Mouse (Mus musculus): ENCODE measurements around the gene Dlst.

The Dlst gene

DNA sequence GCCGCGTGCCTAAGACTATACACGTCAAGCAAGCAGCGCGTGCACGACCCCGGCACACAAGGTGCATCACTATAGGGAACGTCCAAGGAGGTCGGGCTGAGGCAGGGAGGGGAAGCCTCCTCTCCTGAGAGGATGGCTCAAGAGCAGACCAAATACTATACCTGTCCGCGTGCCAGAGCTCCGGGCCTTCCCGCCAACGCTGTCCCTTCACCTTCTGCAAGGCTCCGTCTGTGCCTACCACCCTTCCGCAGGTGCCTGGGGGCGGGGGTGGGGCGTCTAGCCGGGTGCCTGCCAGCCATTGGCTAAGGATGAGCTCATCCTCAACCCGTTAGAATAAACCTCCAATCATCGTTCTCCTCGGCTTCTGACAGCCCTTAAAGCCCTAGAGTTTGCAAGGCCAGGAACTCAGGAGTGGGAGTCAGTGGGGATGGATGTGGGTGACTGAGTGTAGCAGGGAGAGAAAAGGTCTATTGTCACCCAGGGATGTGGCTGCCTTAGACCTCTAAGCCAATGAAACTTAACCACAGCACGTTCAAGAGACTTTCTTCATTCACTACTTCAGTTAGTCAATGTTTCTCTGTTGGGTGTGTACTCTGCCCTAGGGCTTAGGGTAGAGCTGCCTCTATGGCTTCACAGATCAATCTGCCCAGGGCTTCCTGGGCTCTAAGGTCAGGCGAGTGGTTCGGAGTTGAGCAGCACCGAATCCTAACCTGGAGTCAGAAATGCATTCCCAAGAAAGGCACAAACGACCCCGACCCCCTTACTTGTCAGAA is 40.6 kb downstream of the Dlst start, which contains the start of gene Rps6kl1:
Rps6kl1 (minus strand) TSS at position 263 of the 773 bp plus-strand sequence.
- DNase-seq, result peak; percentile 93

DNA sequence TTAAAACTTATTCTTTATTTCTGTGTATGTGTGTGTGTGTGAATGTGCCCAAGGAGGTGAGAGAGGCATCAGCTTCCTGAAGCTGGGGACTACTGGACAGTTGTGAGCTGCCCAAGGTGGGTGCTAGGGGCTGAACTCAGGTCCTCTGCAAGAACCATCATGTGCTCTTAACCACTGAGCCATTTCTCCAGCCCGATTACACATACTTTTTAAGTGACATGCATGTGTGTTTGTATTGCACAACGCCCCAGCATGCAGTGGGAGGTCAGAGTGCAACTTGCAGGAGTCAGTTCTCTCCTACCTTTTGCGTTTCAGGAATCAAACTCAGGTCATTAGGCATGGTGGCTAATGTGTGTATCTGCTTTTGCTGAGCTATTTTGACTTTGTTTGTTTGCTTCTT is 42.4 kb downstream of the Dlst start:
- no peak for DNase-seq

DNA sequence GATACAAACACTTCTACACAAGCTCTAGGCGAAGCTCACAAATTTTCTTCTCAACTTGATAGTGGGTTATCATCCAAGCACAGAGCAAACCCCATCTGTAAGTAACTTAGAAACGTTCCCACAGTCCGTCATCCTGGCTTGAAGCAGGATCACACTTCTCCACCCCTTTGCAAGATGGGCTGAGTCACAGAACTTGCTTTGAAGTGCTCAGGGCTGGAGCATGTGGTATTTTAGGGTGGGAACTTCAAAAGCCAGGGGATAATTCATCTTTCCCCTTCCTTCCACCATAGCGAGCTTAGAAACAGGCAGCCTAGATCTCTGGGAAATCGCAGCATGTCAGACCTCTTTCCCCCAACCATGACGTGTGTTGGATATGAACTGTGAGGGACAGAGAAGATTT is 45.7 kb downstream of the Dlst start:
- DNase-seq, result no peak

DNA sequence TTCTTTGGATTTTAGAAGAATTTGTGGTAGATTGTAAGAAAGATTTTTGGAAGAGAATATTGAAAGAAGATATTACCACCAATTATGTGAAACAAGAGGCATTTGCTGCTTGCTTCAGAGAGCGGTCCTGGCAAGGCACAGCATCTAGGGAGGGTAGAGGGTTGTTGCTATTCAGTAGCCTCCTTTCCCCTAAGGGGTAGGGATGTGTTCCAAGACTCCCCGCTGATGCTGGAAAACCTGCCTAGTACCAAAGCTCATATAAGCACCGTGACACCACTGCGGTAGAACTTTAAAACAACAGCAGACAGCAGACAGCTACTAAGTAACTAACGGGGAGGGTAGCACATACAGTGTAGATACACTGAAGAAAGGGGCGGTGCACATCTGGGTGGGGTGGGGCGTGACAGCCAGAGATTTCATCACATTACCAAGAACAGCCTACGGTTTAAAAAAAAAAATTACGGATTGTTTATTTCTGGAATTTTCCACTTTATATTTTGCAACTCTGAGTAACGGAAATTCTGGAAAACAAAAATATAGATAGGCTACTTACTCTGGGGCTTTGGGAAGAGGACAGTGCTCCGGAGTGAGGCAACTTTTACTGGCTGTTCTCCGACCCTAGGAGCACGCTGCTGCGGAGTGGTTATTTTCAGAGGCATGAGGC is 47.3 kb downstream of the Dlst start:
- DNase-seq, result no peak

DNA sequence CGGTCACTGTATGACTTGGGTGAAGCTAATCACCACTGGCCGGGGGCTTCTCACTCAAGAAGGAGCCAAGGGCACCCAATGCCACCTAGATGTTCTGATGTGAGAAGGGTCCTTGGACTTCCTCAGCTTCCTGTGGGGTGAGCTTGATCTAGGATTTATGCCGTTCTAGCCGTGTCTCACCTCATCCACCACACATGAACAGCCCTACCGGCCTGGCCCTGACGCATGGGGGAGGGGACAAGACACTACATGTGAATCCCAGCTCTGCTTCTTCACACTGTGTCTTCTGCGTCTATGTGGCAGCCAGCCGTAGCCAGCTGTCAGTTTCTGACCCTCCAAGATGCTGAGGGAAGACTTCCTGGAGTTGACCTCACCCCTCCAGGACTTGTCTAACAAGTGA is 48.2 kb downstream of the Dlst start:
- no peak for DNase-seq

DNA sequence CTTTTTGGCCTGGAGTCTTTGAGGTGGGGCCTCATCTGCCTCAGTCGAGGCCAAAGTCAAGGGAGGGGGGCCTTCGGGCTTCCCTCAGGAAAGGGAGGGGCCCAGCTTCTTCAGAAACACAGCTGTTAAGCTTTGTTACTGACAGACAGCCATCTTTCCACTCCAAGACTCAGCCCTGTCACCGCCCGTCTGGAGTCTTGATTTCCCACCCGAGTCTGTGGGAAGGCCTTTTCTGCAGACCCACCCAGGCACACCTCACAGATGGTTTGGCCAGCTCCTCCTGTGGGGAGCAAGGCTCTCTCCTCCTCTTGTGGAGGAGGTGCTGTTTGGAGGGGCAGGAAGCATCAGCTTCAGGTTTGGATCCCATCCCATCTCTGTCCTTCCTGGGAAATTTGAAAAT is 49.0 kb downstream of the Dlst start:
- DNase-seq, result no peak

DNA sequence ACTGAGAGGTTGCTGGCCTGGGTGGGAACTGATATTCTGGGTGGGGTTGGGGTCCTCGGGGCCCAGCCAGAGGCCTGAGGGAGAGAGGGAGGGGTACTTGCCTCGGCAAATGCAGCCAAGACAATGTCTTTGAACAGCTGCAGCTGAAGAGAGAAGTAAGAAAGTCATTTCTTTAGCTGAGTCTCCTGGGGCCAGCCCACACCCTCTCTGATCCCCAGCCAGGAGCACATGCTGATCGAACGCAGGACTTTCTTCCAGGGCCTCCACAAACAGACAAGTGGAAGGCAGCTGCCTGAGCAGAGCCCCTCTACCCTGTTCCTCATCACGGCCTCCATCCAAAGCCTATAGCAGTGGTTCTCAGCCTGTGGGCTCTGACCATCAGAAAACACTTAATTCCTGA is 54.4 kb downstream of the Dlst start:
- no peak for DNase-seq

DNA sequence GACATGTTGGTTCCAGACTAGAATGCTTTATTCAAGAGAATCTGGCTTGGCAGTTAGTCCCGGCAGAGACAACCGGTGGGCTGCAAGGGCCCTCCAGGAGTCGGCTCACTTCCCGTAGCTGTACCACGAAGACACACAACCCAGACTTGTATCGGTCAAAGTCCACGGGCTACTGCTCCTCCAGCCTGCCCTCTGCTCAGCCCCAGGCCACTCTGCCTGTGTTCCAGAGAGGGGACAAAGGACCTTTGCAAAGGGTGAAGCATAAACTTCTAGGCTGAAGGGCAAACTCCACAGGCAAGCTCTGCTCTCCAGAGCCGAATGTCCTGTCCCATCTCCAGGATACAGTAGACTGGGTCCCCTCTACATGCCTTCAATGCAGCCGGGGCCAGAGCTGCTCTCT is 56.0 kb downstream of the Dlst start:
- DNase-seq, result no peak

DNA sequence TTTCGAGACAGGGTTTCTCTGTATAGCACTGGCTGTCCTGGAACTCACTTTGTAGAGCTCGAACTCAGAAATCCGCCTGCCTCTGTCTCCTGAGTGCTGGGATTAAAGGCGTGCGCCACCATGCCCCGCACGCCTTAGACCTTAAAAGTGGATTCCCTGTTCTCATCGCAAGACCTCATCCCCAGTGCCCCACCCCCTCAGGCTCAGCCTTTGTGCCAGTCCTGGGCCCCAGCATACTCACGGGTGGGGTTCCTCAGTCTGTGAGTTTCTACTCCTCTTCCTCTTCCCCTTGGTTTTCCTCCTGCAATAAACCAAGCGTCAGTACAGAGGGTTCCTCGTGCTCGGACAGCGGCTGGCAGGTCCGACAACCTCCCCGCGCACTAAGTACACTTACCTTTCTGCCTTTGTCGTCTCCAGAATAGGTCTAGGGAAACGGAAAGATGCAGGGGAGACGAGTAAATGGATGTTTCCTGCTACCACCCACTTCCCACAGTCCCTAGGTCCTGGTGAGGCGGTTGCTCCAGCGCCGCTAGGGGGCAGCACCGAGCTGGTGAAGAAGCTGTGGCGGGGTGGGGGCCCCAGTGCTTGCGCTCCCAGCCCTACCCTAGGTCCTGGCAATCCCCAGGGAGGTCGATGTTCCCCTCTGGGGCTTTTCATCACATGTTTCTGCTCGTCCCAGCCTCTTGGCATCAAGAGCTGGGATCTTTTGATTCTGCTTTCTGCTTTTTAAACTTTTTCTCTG is 58.7 kb downstream of the Dlst start:
- peak; percentile 81 for DNase-seq

DNA sequence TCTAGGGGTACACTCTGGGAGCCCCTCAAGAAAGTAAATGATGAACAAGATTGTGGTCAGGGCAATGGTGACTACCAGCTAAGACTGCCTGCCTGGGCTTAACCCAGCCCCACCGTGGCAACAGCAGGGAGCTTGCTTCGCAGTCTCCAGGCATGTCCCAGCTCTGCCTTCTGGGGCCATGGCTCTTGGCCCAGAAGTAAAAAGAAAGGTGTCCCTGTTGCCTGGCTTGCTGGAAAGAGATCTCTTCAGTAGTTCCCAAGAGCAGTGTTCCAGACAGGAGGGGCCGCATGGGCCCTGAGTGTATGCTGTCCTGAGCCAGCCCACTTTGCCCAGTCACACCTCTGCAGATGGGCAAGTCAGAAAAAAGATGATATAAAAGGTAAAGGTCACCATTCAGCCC is 59.2 kb downstream of the Dlst start:
- DNase-seq, result no peak

DNA sequence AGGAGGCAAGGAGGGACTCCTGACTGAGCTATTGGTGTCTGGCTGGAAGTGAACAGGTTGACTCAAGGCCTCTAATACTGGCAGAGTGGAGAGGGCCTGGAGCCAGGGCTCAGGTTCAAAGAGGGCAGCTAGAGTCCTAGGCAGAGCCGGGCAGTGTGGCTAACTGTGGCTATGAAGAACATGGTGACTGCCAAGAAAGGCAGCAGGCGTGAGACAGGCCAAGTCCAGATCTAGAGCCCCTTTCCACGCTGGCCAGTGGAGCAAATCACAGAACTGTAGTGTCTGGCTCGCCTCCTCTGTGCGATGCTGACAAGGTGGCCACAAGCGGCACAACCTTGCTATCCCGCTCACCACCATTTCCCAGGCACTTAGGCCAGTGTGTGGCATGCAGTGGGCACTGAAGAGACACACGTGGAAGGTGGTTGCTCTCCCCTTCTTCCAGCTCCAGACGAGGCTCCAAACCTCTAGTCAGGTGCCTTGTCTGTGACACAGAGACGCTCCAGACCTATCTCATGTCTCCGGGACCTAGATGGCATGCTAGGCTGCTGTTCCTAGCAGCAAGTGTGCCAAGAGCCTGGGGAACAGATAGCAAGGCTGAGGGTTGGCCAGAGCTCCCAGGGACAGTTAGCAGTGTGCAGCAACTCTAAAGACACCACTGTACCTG is 59.8 kb downstream of the Dlst start:
- DNase-seq, result peak; percentile 52

DNA sequence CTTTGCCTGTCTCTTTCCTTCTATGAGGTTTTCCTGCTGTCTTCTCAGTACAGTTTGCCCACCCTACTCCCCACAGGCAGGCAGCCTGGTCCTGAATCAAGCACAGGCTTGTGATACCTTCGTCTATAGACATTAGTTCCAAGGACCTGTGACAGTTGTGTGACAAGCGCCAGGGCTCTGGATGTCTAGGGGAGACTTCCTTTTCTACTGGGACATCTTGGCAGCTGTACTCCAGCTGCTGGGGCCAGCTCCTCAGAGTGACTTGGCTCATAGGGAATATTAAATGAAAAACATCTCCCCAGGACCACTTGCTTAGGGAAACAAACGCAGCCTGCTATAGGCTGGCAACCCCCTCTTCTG is 60.3 kb downstream of the Dlst start:
- no peak for DNase-seq

DNA sequence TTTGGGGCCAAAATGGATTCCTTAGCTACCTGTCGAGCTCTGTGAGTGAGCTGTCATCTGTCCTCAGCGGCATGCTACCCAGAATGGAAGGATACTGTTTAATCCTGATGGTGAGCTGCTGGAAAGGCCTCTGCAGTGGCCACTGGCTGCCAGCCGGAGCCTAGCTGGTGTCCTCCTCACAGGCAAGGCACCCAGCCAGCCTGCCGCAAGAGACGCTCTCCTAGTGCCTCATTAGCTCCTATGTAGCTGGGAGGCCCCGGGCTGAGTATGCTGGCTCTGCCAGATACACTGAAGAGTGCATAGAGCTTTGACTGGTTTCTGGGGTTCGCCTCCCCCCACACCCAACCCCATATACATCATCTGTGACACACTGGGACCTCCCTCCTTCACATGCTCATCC is 63.4 kb downstream of the Dlst start:
- no peak for DNase-seq

DNA sequence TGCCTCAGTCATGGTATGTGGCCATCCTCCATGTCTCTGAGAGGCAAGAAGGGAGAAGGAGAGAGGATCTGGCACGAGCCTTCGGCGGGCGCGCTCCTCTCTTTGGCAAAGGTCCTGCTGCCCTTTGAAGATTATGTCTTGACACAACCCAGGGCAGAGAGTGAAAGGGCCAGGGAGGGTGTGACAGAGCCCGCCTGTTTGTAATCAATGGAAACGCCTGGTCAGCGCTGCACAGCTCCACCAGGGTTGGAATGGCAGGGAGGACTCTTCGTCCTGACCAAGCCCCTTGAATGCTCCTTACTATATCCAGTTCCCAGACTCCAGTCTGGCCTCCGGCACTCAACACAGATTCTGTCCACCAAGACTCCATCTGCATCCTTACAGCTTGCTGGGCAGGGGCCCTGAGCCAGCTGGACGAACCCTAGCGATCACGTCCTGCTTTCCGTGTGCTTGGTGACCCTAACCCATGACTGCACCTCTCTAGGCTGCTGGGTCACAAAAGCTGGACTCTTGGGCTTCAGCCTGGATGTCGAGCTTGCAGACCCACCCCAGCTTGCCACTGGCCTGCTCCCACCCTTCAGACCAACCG is 64.5 kb downstream of the Dlst start:
- no peak for DNase-seq

DNA sequence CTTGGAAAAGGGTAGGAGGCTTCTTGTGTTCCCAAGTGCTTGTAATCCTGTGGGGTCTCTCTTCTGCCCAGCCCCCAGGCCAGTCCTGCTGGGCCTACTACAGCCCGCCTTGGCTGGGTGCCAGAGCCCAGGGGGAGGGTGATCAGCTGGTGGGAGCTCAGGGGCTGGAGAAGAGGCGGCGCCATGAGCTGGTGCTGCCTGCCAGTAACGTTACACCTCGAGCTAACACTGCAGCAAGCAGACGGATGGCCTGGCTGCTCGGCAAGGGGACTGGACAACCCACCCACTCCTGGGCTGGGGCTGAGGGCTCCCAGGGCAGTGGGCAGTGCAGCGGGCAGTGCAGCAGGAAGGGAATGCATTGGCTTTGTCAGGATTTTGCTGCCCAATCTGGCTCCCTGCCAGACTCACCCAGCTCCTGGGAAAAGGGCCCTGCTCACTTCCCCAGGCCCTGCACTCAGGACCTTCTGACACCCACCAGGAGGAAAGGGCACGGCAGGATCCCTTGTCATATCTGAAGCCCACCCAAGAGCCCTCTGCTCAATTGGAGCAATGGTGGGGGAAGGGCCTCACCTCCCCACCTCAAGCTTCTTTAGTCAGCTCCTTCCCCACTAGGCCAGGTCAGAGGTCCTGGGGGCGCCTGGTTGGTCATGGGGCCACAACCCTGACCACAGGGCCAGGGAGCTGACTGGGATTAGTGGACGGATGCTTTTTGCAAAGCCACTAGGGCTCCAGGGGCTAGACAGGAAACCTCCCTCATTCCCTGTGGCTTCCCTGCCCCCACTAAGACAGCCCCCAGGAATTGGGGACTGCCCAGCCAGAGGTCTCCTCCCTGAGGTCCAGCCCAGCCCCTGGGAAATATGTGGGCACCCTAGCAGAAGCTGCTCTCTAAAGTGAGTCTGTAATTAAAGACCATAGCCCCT is 65.6 kb downstream of the Dlst start:
- no peak for DNase-seq

DNA sequence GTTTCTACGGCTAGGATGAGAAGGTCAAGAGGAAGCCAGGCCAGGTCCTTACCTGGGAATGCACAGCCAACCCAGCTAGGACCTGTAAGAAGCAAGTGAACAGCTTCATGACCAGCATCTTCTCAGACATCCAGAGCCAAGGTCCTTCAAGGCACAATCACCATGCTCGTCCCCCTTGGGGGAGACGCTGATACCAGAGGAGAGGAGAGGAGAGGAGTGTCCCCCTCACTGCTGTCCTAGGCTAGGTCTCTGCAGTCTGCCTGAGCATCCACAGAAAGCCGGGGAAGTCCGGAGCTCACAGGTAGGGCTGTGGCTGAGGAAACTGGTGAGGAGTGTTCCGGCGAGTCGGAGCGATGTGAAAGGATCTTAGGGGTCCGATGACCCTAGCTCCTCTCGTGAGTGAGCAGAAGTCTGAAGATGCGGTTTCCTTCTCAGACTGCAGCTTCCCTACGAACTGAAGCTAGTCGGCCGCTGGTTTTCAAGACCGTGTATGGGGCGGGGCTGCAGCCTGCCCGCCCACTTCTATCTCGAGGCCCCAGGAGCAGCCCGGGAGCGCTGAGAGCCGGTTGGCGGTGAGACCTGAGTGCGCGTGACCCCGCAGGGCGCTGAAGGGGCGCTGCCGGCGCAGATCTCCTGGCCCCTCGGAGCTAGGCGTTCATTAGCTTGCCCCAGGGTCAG is 66.4 kb downstream of the Dlst start:
- no peak for DNase-seq

DNA sequence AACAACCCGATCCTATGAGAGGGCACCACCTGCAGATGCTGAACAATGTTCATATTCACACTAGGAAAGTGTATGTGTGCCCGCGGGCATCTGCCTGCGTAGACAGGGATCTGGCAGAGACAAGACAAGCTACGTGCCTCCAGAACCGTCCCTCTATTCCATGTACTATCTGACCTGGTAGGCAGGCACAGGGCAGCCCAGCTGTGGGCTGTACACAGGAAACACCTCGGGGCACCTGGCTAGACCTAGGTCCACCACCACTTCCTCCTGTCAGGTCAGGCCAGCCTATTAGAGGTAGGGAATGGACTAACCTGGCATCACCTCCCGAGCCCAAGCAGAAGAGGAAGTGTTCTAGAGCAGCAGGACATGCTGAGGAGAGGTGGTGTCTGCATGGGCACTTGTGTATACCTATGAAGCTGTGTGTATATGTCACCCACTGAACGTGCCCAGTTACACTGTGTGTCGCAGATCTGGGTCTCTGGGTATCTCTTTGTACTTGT is 67.2 kb downstream of the Dlst start, which contains the start of gene Pgf:
Pgf (minus strand) TSS at position 51 of the 500 bp plus-strand sequence.
- no peak for DNase-seq

DNA sequence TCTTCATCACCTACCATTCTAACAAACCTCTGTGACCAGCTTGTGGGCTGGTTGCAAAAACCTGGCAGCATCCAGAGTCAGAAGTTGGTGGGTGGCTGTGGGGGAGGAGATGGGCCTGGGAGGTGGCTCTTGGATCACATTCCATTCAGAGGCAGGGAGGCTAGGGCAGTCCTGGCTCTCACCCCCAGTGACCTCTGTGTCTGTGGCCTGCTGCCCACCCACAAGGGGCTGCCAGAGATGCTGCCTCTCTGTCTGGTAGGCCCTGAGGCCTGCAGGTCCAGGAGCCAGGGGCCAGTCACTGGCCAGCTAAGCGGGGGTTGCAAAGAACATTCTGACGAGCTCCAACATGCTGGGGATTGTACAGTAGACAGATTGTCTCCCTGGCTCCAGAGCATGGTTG is 67.7 kb downstream of the Dlst start:
- no peak for DNase-seq

DNA sequence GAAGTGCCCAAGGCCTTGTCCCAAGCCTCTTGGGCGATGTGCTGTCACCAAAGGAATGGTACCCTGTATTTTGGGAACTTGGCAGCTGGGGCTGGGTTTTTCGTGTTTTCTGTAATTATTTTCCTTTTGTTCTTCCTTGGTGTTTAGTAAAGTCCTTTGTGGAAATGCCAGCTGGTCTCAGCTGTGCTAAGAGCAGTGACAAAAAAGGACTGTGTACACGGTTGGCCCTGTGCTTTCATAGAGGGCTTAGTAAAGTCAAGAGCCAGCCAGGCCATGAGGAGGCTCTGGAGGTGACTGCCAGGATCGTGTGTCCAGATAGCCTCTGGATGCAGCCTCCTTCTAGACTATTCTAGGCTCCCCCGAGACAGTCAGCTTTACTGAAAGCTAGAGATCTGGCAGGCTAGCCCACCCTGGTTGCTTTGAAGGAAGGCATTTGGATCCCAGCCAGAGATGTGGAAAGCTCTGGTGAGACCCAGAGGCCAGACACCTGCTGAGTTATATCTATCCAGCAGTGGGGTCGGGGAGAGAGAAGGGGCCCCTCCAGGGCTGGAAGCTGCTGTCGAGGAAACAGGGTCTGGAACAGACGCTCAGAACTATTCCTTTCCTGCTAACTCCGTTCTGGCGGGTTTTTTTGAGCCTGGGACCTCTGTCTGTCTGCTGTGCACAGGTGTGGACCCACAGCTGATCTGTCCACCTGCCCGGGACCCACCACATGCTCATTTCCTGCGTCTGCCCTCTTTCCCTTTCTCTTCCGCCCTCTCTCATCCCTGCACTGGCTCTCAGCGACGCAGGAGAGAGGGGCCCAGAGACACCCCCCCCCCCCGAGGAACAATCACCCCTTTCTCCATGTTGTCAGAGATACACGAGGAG is 71.1 kb downstream of the Dlst start:
- DNase-seq, result no peak

DNA sequence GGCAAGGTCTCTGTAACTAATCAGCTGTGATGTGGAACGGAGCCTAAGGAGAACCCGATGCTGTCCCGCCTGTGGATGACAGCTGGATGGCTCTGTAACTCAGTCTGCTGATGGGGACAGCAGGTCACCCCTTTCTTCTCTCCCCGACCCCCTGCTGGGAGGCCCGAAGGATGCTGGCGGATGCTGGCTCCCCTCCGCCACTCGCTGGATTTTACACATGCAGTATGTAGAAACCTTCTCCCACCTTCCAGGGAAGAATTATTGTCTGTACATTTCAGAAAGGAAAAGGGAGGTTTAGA is 71.7 kb downstream of the Dlst start:
- DNase-seq, result no peak

All from cerebellum, adult 9-10 months (tissue).